Mouse (Mus musculus): ENCODE measurements around the gene Phrf1.

The Phrf1 gene

GRCm38 (mm10) chr7:141294479-141294878 lies 65.9 kb downstream of the Phrf1 start:
- Histone ChIP-seq H3K36me3 (ENCODE audit: insufficient read depth, low read length) (peaks cover 32% of the 10 kb centered on the region), H3K9me3 (ENCODE audit: low read length) (no peaks in the 10 kb centered on the region), H3K27me3 (ENCODE audit: insufficient read depth, low read length) (peaks cover 66% of the 10 kb centered on the region), H3K4me3 (replicated peaks; ENCODE audit: low read length) (peak overlapping the region; percentile 73), H3K4me1 (replicated peaks; ENCODE audit: low read depth, low read length) (peaks cover 34% of the 10 kb centered on the region)
- TF ChIP-seq CTCF (conservative IDR thresholded peaks at IDR 0.05; ENCODE audit: low read length) = no peak
- TF ChIP-seq POU5F1 (IDR thresholded peaks at IDR 0.05; ENCODE audit: borderline replicate concordance, low read length) = no peak
- TF ChIP-seq NANOG (IDR thresholded peaks at IDR 0.05; ENCODE audit: borderline replicate concordance, low read length) = no peak

DNA sequence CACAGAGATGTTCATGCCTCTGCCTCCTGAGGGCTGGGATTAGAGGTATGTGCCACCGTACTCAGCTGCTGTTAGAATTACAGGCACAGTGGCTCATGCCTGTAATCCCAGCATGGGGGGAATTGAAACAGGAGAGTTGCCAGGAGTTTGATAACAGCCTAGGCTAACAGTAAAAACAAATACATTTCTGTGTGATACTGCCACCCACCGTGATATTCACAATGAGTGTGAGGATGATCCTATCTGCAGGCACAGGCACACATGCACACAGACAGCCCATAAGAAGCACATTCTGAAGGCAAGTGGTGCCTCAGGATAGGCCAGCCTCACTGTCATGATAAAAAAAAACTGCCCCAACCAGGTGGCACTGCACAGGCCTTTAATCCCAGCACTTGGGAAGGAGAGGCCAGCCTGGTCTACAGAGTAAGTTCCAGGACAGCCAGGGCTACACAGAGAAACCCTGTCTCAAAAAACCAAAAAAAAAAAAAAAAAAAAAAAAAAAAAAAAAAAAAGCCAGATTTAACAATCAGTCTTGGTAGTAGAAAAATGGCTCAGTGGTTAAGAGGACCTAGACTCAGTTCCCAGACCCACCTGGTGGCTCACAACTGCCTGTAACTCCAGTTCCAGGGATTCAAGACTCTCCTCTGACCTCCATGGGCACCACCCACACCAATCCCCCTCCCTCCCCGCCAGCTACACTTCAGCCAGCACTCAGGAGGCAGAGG lies 69.5 kb downstream of the Phrf1 start:
- H3K9me3 ChIP-seq (ENCODE audit: low read length) = no peaks in the 10 kb centered on the region
- H3K27me3 ChIP-seq (ENCODE audit: insufficient read depth, low read length) = peaks cover 33% of the 10 kb centered on the region
- H3K36me3 ChIP-seq (ENCODE audit: insufficient read depth, low read length) = peaks cover 68% of the 10 kb centered on the region
- TF ChIP-seq POU5F1 (IDR thresholded peaks at IDR 0.05; ENCODE audit: borderline replicate concordance, low read length) (no peak), NANOG (IDR thresholded peaks at IDR 0.05; ENCODE audit: borderline replicate concordance, low read length) (no peak), CTCF (conservative IDR thresholded peaks at IDR 0.05; ENCODE audit: low read length) (no peak)
- peaks cover 20% of the 10 kb centered on the region for H3K4me1 ChIP-seq (replicated peaks; ENCODE audit: low read depth, low read length)
- no peak overlapping the region for H3K4me3 ChIP-seq (replicated peaks; ENCODE audit: low read length)

GRCm38 (mm10) chr7:141299175-141299574 lies 70.6 kb downstream of the Phrf1 start:
- Histone ChIP-seq H3K27me3 (ENCODE audit: insufficient read depth, low read length) (peaks cover 22% of the 10 kb centered on the region), H3K4me3 (replicated peaks; ENCODE audit: low read length) (no peak overlapping the region), H3K9me3 (ENCODE audit: low read length) (no peaks in the 10 kb centered on the region), H3K4me1 (replicated peaks; ENCODE audit: low read depth, low read length) (peaks cover 11% of the 10 kb centered on the region), H3K36me3 (ENCODE audit: insufficient read depth, low read length) (peaks cover 78% of the 10 kb centered on the region)
- no peak for TF ChIP-seq NANOG (IDR thresholded peaks at IDR 0.05; ENCODE audit: borderline replicate concordance, low read length)
- no peak for TF ChIP-seq CTCF (conservative IDR thresholded peaks at IDR 0.05; ENCODE audit: low read length)
- TF ChIP-seq POU5F1 (IDR thresholded peaks at IDR 0.05; ENCODE audit: borderline replicate concordance, low read length) = no peak

DNA sequence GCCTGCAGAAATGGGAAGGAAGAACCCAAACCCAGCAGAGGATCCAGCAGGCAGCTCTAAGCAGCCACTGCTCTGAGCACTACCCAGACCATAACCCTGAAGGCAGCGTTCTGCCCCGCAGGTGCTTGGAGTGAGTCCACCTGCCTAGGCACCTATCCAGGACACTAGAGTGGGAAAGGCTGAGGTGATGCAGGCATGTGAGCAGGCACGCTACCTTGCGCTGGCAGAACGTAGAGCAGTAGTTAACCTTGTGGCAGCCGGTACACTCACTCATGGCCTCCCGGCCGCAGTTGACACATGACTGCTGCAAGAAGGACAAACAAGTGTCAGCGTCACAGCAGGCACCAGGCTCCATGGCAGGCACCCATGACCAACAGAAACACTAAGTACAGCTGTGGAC lies 72.8 kb downstream of the Phrf1 start:
- no peaks in the 10 kb centered on the region for H3K27me3 ChIP-seq (ENCODE audit: insufficient read depth, low read length)
- no peak overlapping the region for H3K4me3 ChIP-seq (replicated peaks; ENCODE audit: low read length)
- no peak for TF ChIP-seq CTCF (conservative IDR thresholded peaks at IDR 0.05; ENCODE audit: low read length)
- TF ChIP-seq POU5F1 (IDR thresholded peaks at IDR 0.05; ENCODE audit: borderline replicate concordance, low read length) = no peak
- TF ChIP-seq NANOG (IDR thresholded peaks at IDR 0.05; ENCODE audit: borderline replicate concordance, low read length) = no peak
- no peaks in the 10 kb centered on the region for H3K9me3 ChIP-seq (ENCODE audit: low read length)
- no peaks in the 10 kb centered on the region for H3K4me1 ChIP-seq (replicated peaks; ENCODE audit: low read depth, low read length)
- H3K36me3 ChIP-seq (ENCODE audit: insufficient read depth, low read length) = peaks cover 97% of the 10 kb centered on the region

DNA sequence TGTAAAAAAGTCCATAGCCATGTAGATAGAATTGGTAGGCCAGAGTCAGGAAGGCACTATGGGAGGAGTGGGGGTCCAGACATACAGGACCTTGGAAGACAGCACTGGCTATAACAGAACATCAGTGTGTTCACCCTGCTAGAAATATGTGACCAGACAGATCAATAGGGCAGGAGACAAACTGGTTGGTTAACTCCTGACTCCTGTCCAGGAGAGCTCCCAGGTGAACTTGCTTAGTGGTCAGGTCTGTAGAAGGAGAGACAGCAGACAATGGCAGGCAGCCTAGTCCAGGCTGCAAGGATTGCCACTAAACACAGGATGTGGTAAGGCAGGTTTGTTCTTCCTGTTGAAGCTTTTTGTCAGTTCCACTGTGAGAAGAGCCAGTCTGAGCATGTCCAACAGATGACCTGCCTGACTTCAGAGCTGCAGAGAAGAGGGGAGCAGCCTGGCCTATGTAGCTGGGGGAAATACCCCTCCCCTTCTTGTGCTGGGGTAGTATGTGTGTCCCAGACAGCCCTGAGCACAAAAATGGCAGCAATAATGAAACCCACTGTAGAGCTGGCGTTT lies 74.2 kb downstream of the Phrf1 start:
- H3K27me3 ChIP-seq (ENCODE audit: insufficient read depth, low read length) = no peaks in the 10 kb centered on the region
- no peaks in the 10 kb centered on the region for H3K9me3 ChIP-seq (ENCODE audit: low read length)
- TF ChIP-seq POU5F1 (IDR thresholded peaks at IDR 0.05; ENCODE audit: borderline replicate concordance, low read length) (no peak), CTCF (conservative IDR thresholded peaks at IDR 0.05; ENCODE audit: low read length) (no peak), NANOG (IDR thresholded peaks at IDR 0.05; ENCODE audit: borderline replicate concordance, low read length) (no peak)
- H3K36me3 ChIP-seq (ENCODE audit: insufficient read depth, low read length) = peaks cover 97% of the 10 kb centered on the region
- H3K4me1 ChIP-seq (replicated peaks; ENCODE audit: low read depth, low read length) = no peaks in the 10 kb centered on the region
- H3K4me3 ChIP-seq (replicated peaks; ENCODE audit: low read length) = no peak overlapping the region

DNA sequence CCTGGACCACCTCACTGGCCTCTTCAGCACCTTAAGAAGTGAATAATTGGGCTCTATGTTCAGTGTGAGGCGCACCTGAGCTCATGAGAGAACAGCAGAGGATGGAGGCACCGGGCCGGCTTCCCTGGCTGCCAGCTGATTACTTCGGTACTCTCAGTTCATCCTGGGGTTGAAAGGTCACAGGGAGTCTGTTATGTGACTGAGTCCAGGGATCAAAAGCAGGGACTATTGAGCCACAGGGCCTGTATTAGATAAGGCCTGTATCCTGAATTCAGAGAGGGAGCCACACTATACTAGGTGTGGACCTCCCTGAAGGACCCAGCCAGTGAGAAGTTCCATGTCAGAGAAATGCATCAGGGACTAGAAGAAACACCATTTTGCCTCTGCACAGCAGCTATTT lies 76.0 kb downstream of the Phrf1 start:
- TF ChIP-seq POU5F1 (IDR thresholded peaks at IDR 0.05; ENCODE audit: borderline replicate concordance, low read length) (no peak), CTCF (conservative IDR thresholded peaks at IDR 0.05; ENCODE audit: low read length) (no peak), NANOG (IDR thresholded peaks at IDR 0.05; ENCODE audit: borderline replicate concordance, low read length) (no peak)
- Histone ChIP-seq H3K4me1 (replicated peaks; ENCODE audit: low read depth, low read length) (no peaks in the 10 kb centered on the region), H3K36me3 (ENCODE audit: insufficient read depth, low read length) (peaks cover 100% of the 10 kb centered on the region)

More for the DNA sequence above, 76.0 kb downstream of the Phrf1 start:
- Histone ChIP-seq H3K4me3 (replicated peaks; ENCODE audit: low read length) (no peak overlapping the region), H3K27me3 (ENCODE audit: insufficient read depth, low read length) (no peaks in the 10 kb centered on the region), H3K9me3 (ENCODE audit: low read length) (no peaks in the 10 kb centered on the region)

Data from E14TG2a.4 (cell line).